In the genomic region with DNA sequence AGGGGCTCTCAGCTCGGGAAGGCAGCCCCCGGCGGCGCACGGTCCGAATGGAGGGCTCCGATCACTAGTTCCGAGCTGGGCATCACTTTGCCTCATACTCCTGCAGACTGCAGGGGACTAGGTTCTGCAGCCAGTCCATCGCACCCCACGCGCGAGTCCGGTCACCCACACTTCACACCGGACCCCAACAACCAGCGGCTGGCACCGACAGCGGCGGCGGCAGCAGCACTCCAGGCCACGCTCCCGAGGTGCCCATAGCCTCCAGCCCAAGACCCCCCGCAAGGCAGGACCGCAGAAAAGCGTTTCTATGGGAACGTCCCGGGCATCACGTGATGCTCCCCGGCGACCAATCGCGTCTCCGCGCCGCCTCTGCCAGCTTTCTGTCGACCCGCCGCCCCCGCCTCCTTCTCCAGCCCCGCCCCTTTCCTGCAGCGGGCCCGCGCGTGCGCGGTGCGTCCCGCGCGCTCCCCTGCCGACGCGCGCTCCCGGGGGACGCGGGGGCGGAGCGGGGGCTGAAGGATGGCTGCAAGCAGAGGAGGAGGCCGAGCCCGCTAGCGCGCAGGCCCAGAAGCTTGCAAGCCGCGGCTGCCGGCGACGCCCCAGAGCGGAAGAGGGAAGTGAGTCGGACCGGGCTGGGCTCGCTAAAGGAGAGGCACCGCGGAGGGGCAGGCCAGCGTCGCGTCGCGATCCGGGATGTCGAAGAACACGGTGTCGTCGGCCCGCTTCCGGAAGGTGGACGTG, we compare ENCODE assay signal across 8 mouse cellular contexts. TPM values are rescaled to one million over a fixed set of nuclear protein-coding genes. Genes with fewer than 3 reads are reported as not detected.
DNase-seq lines count a peak whose midpoint lies in the region; ATAC-seq and TF ChIP-seq lines count a peak whose summit lies in the region.

A gene (minus strand): TSS at position 320 of the 741 bp plus-strand sequence.
A gene (plus strand): TSS at position 511 of the 741 bp plus-strand sequence.

- no peak for TF ChIP-seq POLR2A in bone marrow macrophage, adult 2 months (IDR thresholded peaks at IDR 0.05; ENCODE audit: borderline replicate concordance, low read depth, low read length)
- TF ChIP-seq POLR2A in embryonic fibroblast, embryonic 13.5 days (IDR thresholded peaks at IDR 0.05; ENCODE audit: low read depth, low read length), result peak; percentile 98

- peak within 1 kb of the TSS; percentile 92 for H3K4me3 ChIP-seq in bone marrow macrophage, adult 2 months (ENCODE audit: insufficient read depth, low read length)
- peak within 1 kb of the TSS; percentile 90 for H3K4me3 ChIP-seq in embryonic fibroblast, embryonic 13.5 days (ENCODE audit: insufficient read depth, low read length)
- H3K4me3 ChIP-seq in kidney, embryonic 14.5 days (ENCODE audit: low read length), result peak within 1 kb of the TSS; percentile 71
- peak within 1 kb of the TSS; percentile 99 for H3K4me3 ChIP-seq in limb, embryonic 15.5 days

- H3K36me3 ChIP-seq in kidney, embryonic 14.5 days (ENCODE audit: control insufficient read depth, insufficient read depth, low read length), result peaks cover 16% of the 10 kb centered on the region
- H3K36me3 ChIP-seq in limb, embryonic 15.5 days, result peaks cover 13% of the 10 kb centered on the region

- peak; percentile 97 for ATAC-seq in kidney, embryonic 14.5 days (ENCODE audit: low FRiP score, low TSS enrichment)
- ATAC-seq in limb, embryonic 15.5 days (ENCODE audit: insufficient number of reproducible peaks, low FRiP score, low TSS enrichment, low read depth), result peak; percentile 97

- under 1% methylated on average over 79 of the region's 86 CpGs for WGBS in kidney, embryonic 14.5 days
- WGBS in limb, embryonic 15.5 days, result under 1% methylated on average over 86 of the region's 86 CpGs

- H3K4me2 ChIP-seq in kidney, embryonic 14.5 days (replicated peaks; ENCODE audit: low read depth, low read length), result peak within 1 kb of the TSS; percentile 92
- H3K4me2 ChIP-seq in limb, embryonic 15.5 days, result peak within 1 kb of the TSS; percentile 97

- peaks cover 20% of the 10 kb centered on the region for H3K4me1 ChIP-seq in bone marrow macrophage, adult 2 months (ENCODE audit: control insufficient read depth, insufficient read depth, low read length)
- peaks cover 7% of the 10 kb centered on the region for H3K4me1 ChIP-seq in embryonic fibroblast, embryonic 13.5 days (ENCODE audit: control insufficient read depth, insufficient read depth, low read length)
- H3K4me1 ChIP-seq in kidney, embryonic 14.5 days (ENCODE audit: control insufficient read depth, insufficient read depth, low read length), result no peaks in the 10 kb centered on the region
- peaks cover 13% of the 10 kb centered on the region for H3K4me1 ChIP-seq in limb, embryonic 15.5 days

- DNase-seq in A20 (ENCODE audit: low read depth, low spot score), result peak; percentile 99
- DNase-seq in heart, adult 9 months (ENCODE audit: low spot score in 2 of 2), result peak; percentile 97 to 98
- peak; percentile 93 to 95 for DNase-seq in monocyte, adult 2 months (ENCODE audit: low read depth in 1 of 2, low spot score in 2 of 2)
- DNase-seq in spleen, postnatal 36 days (ENCODE audit: low spot score in 2 of 2), result peak; percentile 98 to 99

- peak within 1 kb of the TSS; percentile 84 for H3K9ac ChIP-seq in kidney, embryonic 14.5 days (ENCODE audit: low read depth, low read length)
- peak within 1 kb of the TSS; percentile 93 for H3K9ac ChIP-seq in limb, embryonic 15.5 days

- peaks cover 3% of the 10 kb centered on the region; the same call in 1 of the 2 replicates for H3K27me3 ChIP-seq in kidney, embryonic 14.5 days (ENCODE audit: control insufficient read depth, insufficient read depth, low read length)
- no peaks in the 10 kb centered on the region; the same call in 1 of the 2 replicates for H3K27me3 ChIP-seq in limb, embryonic 15.5 days

- TF ChIP-seq CTCF in bone marrow macrophage, adult 2 months (IDR thresholded peaks at IDR 0.05; ENCODE audit: low read depth, low read length), result no peak
- TF ChIP-seq CTCF in embryonic fibroblast, embryonic 13.5 days (IDR thresholded peaks at IDR 0.05; ENCODE audit: borderline replicate concordance, insufficient read depth, low read length), result no peak

- no peaks in the 10 kb centered on the region for H3K9me3 ChIP-seq in kidney, embryonic 14.5 days (ENCODE audit: control insufficient read depth, low read length)
- H3K9me3 ChIP-seq in limb, embryonic 15.5 days, result no peaks in the 10 kb centered on the region

- H3K27ac ChIP-seq in bone marrow macrophage, adult 2 months (ENCODE audit: insufficient read depth, low read depth, low read length), result peak within 1 kb of the TSS; percentile 77
- peak within 1 kb of the TSS; percentile 57 for H3K27ac ChIP-seq in embryonic fibroblast, embryonic 13.5 days (ENCODE audit: insufficient read depth, low read length)
- peak within 1 kb of the TSS; percentile 59 for H3K27ac ChIP-seq in kidney, embryonic 14.5 days (ENCODE audit: low read depth, low read length)
- H3K27ac ChIP-seq in limb, embryonic 15.5 days, result peak within 1 kb of the TSS; percentile 87

RNA-seq across cellular contexts. Expression of the first gene that starts in this region (rescaled TPM):
- 9.7 and 11.9 TPM in 2 replicates for polyA plus RNA-seq in bone marrow macrophage, adult 2 months (2012; ENCODE audit: insufficient read depth, insufficient read length, missing spikeins)
- 53.6 and 54.3 TPM in 2 replicates for polyA plus RNA-seq in embryonic fibroblast, embryonic 13.5 days (2011; ENCODE audit: insufficient read length, low read depth, missing spikeins)
- 45.2 and 63.8 TPM in 2 replicates for polyA plus RNA-seq in kidney, embryonic 14.5 days (2014; fragmentation: Nextera tagmentation; extraction: Ambion mirVana)
- polyA plus RNA-seq in limb, embryonic 15.5 days (2015; fragmentation: Nextera tagmentation; extraction: Ambion mirVana), result 42.8 and 46.6 TPM in 2 replicates

RNA-seq across cellular contexts. Expression of the second gene that starts in this region (rescaled TPM):
- 562 and 626 TPM in 2 replicates for polyA plus RNA-seq in bone marrow macrophage, adult 2 months (2012; ENCODE audit: insufficient read depth, insufficient read length, missing spikeins)
- 190 and 261 TPM in 2 replicates for polyA plus RNA-seq in embryonic fibroblast, embryonic 13.5 days (2011; ENCODE audit: insufficient read length, low read depth, missing spikeins)
- polyA plus RNA-seq in kidney, embryonic 14.5 days (2014; fragmentation: Nextera tagmentation; extraction: Ambion mirVana), result 228 and 240 TPM in 2 replicates
- polyA plus RNA-seq in limb, embryonic 15.5 days (2015; fragmentation: Nextera tagmentation; extraction: Ambion mirVana), result 271 and 274 TPM in 2 replicates

Comparison
In these comparisons a context has a peak if more than half of its experiments do, and no peak if none do; other contexts are left out.
1. Peak in every context shown above with its lines: DNase-seq, ATAC-seq, H3K4me3 ChIP-seq and H3K27ac ChIP-seq.